Mouse (Mus musculus) MEL (cell line): ENCODE data around the gene Ptges3. TPM values are rescaled to one million over a fixed set of nuclear protein-coding genes. Genes with fewer than 3 reads are reported as not detected.
A peak's percentile ranks its signal among the peaks of the same experiment; 100 is the strongest.

ENCODE experiments used
- DNase-seq: peaks from one replicate; pipeline ENCODE4 v3.0.0; 2011; ENCODE audit warnings: low read depth, low spot score
- H3K27ac ChIP-seq: 2 replicates; pipeline ENCODE4 v1.5.1; 2012; ENCODE audit warnings: low read depth, mild to moderate bottlenecking, control low read depth, low read length, moderate library complexity; ENCODE audit not compliant: control insufficient read depth
- H3K27me3 ChIP-seq, 2 experiments: fragments of 150-350 bp in 1 of 2; sonication (generic) in 1 of 2; 2 replicates each; pipeline ENCODE4 v1.6.1; 2012; ENCODE audit warnings: low read length in 2 of 2, mild to moderate bottlenecking in 2 of 2, improper control_type of control experiment in 1 of 2, moderate library complexity in 1 of 2; ENCODE audit not compliant: insufficient read depth in 2 of 2, control insufficient read depth in 1 of 2
- H3K36me3 ChIP-seq, 2 experiments: 2 replicates each; pipeline ENCODE4 v1.6.1; 2012 to 2014; ENCODE audit warnings: low read length in 2 of 2, improper control_type of control experiment in 1 of 2, inconsistent platforms in 1 of 2, mild to moderate bottlenecking in 1 of 2; ENCODE audit not compliant: insufficient read depth in 2 of 2, control insufficient read depth in 1 of 2
- H3K4me1 ChIP-seq, 2 experiments: fragments of 150-350 bp in 1 of 2; sonication (generic) in 1 of 2; 2 replicates each; pipeline ENCODE4 v1.6.1; 2012; ENCODE audit warnings: low read length in 2 of 2, improper control_type of control experiment in 1 of 2, mild to moderate bottlenecking in 1 of 2; ENCODE audit not compliant: insufficient read depth in 2 of 2, control insufficient read depth in 1 of 2
- H3K4me3 ChIP-seq, 2 experiments: fragments of 150-350 bp in 1 of 2; sonication (generic) in 1 of 2; 2 replicates each; pipeline ENCODE4 v1.5.1; 2012; ENCODE audit warnings: low read depth in 2 of 2, low read length in 2 of 2, mild to moderate bottlenecking in 2 of 2, moderate library complexity in 2 of 2, control low read depth in 1 of 2, improper control_type of control experiment in 1 of 2; ENCODE audit not compliant: control insufficient read depth in 1 of 2, insufficient read depth in 1 of 2
- H3K79me2 ChIP-seq: 2 replicates; pipeline ENCODE4 v1.6.1; 2012; ENCODE audit warnings: mild to moderate bottlenecking, low read length, moderate library complexity; ENCODE audit not compliant: control insufficient read depth, poor library complexity, insufficient read depth
- H3K9ac ChIP-seq: 2 replicates; pipeline ENCODE4 v1.6.1; 2012; ENCODE audit warnings: low read depth, mild to moderate bottlenecking, control low read depth, low read length, moderate library complexity; ENCODE audit not compliant: control insufficient read depth, poor library complexity, severe bottlenecking
- H3K9me3 ChIP-seq: fragments of 150-350 bp; sonication (generic); replicated peaks from 2 replicates; pipeline ENCODE4 v1.6.1; 2012; ENCODE audit warnings: mild to moderate bottlenecking, low read length, improper control_type of control experiment, moderate library complexity; ENCODE audit not compliant: insufficient read depth
- BHLHE40 ChIP-seq: IDR thresholded peaks from 2 replicates; pipeline ENCODE4 v1.6.1; 2012; ENCODE audit warnings: low read depth, mild to moderate bottlenecking, inconsistent platforms, low read length, improper control_type of control experiment, borderline replicate concordance
- CHD1 ChIP-seq: IDR thresholded peaks from 2 replicates; pipeline ENCODE4 v1.6.1; 2012; ENCODE audit warnings: low read depth, mild to moderate bottlenecking, inconsistent platforms, low read length, improper control_type of control experiment
- CHD2 ChIP-seq: IDR thresholded peaks from 2 replicates; pipeline ENCODE4 v1.6.1; 2011; ENCODE audit warnings: low read length, improper control_type of control experiment
- CTCF ChIP-seq, 3 experiments: IDR thresholded peaks in 2 of 3; conservative IDR thresholded peaks in 1 of 3; 2 replicates each; pipeline ENCODE4 v1.5.1; 2011 to 2012; ENCODE audit warnings: low read length in 3 of 3, low read depth in 2 of 3, mild to moderate bottlenecking in 2 of 3, improper control_type of control experiment in 1 of 3, inconsistent platforms in 1 of 3, mixed read lengths in 1 of 3, moderate library complexity in 1 of 3; ENCODE audit not compliant: control insufficient read depth in 1 of 3, insufficient read depth in 1 of 3, poor library complexity in 1 of 3, severe bottlenecking in 1 of 3
- E2F4 ChIP-seq: IDR thresholded peaks from 2 replicates; pipeline ENCODE4 v1.6.1; 2011; ENCODE audit warnings: low read depth, low read length, improper control_type of control experiment, borderline replicate concordance
- ELF1 ChIP-seq: IDR thresholded peaks from 2 replicates; pipeline ENCODE4 v1.6.1; 2014; ENCODE audit warnings: low read depth, mild to moderate bottlenecking, inconsistent platforms, low read length, improper control_type of control experiment, moderate library complexity
- EP300 ChIP-seq, 2 experiments: IDR thresholded peaks; 2 replicates each; pipeline ENCODE4 v1.6.1; 2011; ENCODE audit warnings: improper control_type of control experiment in 2 of 2, low read length in 2 of 2, low read depth in 1 of 2, mild to moderate bottlenecking in 1 of 2
- ETS1 ChIP-seq: IDR thresholded peaks from 2 replicates; pipeline ENCODE4 v1.6.1; 2012; ENCODE audit warnings: low read depth, mild to moderate bottlenecking, inconsistent platforms, low read length, improper control_type of control experiment, moderate library complexity
- GABPA ChIP-seq: IDR thresholded peaks from 2 replicates; pipeline ENCODE4 v1.6.1; 2012; ENCODE audit warnings: low read depth, mild to moderate bottlenecking, inconsistent platforms, low read length, improper control_type of control experiment, moderate library complexity
- GATA1 ChIP-seq: IDR thresholded peaks from 2 replicates; pipeline ENCODE4 v1.6.1; 2011; ENCODE audit warnings: low read depth, low read length, improper control_type of control experiment
- JUND ChIP-seq: IDR thresholded peaks from 2 replicates; pipeline ENCODE4 v1.6.1; 2011; ENCODE audit warnings: low read depth, mild to moderate bottlenecking, improper control_type of control experiment, low read length
- KAT2A ChIP-seq: conservative IDR thresholded peaks from 2 replicates; pipeline ENCODE4 v1.6.1; 2012; ENCODE audit warnings: low read depth, low read length, improper control_type of control experiment, inconsistent platforms
- MAFK ChIP-seq: IDR thresholded peaks from 2 replicates; pipeline ENCODE4 v1.6.1; 2011; ENCODE audit warnings: low read depth, mild to moderate bottlenecking, low read length, improper control_type of control experiment, borderline replicate concordance
- MAX ChIP-seq: IDR thresholded peaks from 2 replicates; pipeline ENCODE4 v1.6.1; 2011; ENCODE audit warnings: low read length, improper control_type of control experiment
- MAZ ChIP-seq: IDR thresholded peaks from 2 replicates; pipeline ENCODE4 v1.6.1; 2012; ENCODE audit warnings: low read depth, mild to moderate bottlenecking, inconsistent platforms, low read length, improper control_type of control experiment
- MEF2A ChIP-seq: IDR thresholded peaks from 2 replicates; pipeline ENCODE4 v1.6.1; 2014; ENCODE audit warnings: low read depth, mild to moderate bottlenecking, inconsistent platforms, low read length, improper control_type of control experiment; ENCODE audit not compliant: poor library complexity, insufficient replicate concordance, severe bottlenecking; ENCODE audit errors: extremely low read depth
- MXI1 ChIP-seq: IDR thresholded peaks from 2 replicates; pipeline ENCODE4 v1.6.1; 2011; ENCODE audit warnings: mild to moderate bottlenecking, low read depth, low read length, improper control_type of control experiment
- MYB ChIP-seq: IDR thresholded peaks from 2 replicates; pipeline ENCODE4 v1.6.1; 2011; ENCODE audit warnings: mild to moderate bottlenecking, low read depth, low read length, improper control_type of control experiment
- NRF1 ChIP-seq: IDR thresholded peaks from 2 replicates; pipeline ENCODE4 v1.6.1; 2014; ENCODE audit warnings: low read depth, mild to moderate bottlenecking, inconsistent platforms, low read length, improper control_type of control experiment, moderate library complexity; ENCODE audit not compliant: poor library complexity, insufficient read depth, severe bottlenecking
- POLR2A ChIP-seq, 2 experiments: IDR thresholded peaks; 2 replicates each; pipeline ENCODE4 v1.6.1; 2011 to 2012; ENCODE audit warnings: low read length in 2 of 2, mild to moderate bottlenecking in 2 of 2, control low read depth in 1 of 2, improper control_type of control experiment in 1 of 2, low read depth in 1 of 2, moderate library complexity in 1 of 2; ENCODE audit not compliant: control insufficient read depth in 1 of 2, insufficient read depth in 1 of 2, poor library complexity in 1 of 2
- POLR2AphosphoS2 ChIP-seq: IDR thresholded peaks from 2 replicates; pipeline ENCODE4 v1.6.1; 2011; ENCODE audit warnings: low read length, improper control_type of control experiment
- POLR2AphosphoS5 ChIP-seq: IDR thresholded peaks from 2 replicates; pipeline ENCODE4 v1.6.1; 2012; ENCODE audit warnings: low read depth, borderline replicate concordance, mild to moderate bottlenecking, inconsistent platforms, low read length, moderate library complexity, mixed read lengths
- RAD21 ChIP-seq: IDR thresholded peaks from 2 replicates; pipeline ENCODE4 v1.6.1; 2011; ENCODE audit warnings: mild to moderate bottlenecking, low read depth, low read length, improper control_type of control experiment
- RCOR1 ChIP-seq: IDR thresholded peaks from 2 replicates; pipeline ENCODE4 v1.6.1; 2012; ENCODE audit warnings: low read depth, mild to moderate bottlenecking, inconsistent platforms, low read length, improper control_type of control experiment
- SIN3A ChIP-seq: IDR thresholded peaks from 2 replicates; pipeline ENCODE4 v1.6.1; 2012; ENCODE audit warnings: low read length, improper control_type of control experiment, inconsistent platforms
- TAL1 ChIP-seq: IDR thresholded peaks from 2 replicates; pipeline ENCODE4 v1.6.1; 2012; ENCODE audit warnings: mild to moderate bottlenecking, inconsistent platforms, low read length, moderate library complexity, mixed read lengths
- TBP ChIP-seq: IDR thresholded peaks from 2 replicates; pipeline ENCODE4 v1.8.0; 2011; ENCODE audit warnings: low read depth, low read length, improper control_type of control experiment
- TCF12 ChIP-seq: IDR thresholded peaks from 2 replicates; pipeline ENCODE4 v1.6.1; 2014; ENCODE audit warnings: low read depth, mild to moderate bottlenecking, inconsistent platforms, low read length, improper control_type of control experiment, moderate library complexity
- UBTF ChIP-seq: IDR thresholded peaks from 2 replicates; pipeline ENCODE4 v1.6.1; 2012; ENCODE audit warnings: low read depth, mild to moderate bottlenecking, inconsistent platforms, low read length, improper control_type of control experiment, moderate library complexity, borderline replicate concordance; ENCODE audit not compliant: insufficient read depth
- ZKSCAN1 ChIP-seq: IDR thresholded peaks from 2 replicates; pipeline ENCODE4 v1.6.1; 2012; ENCODE audit warnings: low read depth, mild to moderate bottlenecking, inconsistent platforms, low read length, improper control_type of control experiment, moderate library complexity
- ZMIZ1 ChIP-seq: IDR thresholded peaks from 2 replicates; pipeline ENCODE4 v1.6.1; 2012; ENCODE audit warnings: low read depth, mild to moderate bottlenecking, inconsistent platforms, low read length, improper control_type of control experiment, moderate library complexity
- ZNF384 ChIP-seq: IDR thresholded peaks from 2 replicates; pipeline ENCODE4 v1.6.1; 2012; ENCODE audit warnings: low read depth, mild to moderate bottlenecking, inconsistent platforms, low read length, improper control_type of control experiment
- polyA plus RNA-seq, 2 experiments: library from polyadenylated mRNA; stranded (reverse) in 1 of 2; unstranded in 1 of 2; fragments of >175 nt in 1 of 2; fragments of >200 nt in 1 of 2; gene quantifications; 2 replicates each; pipeline versions ENCODE4 v1.2.1 to v1.2.4; 2012; ENCODE audit warnings: low replicate concordance in 2 of 2, low read depth in 1 of 2; ENCODE audit not compliant: insufficient read length in 2 of 2, insufficient read depth in 1 of 2, missing spikeins in 1 of 2
- total RNA-seq: library from RNA; depleted of rRNA; stranded (reverse); fragments of 300-350 nt; gene quantifications from 2 replicates; pipeline ENCODE4 v1.2.3, GENCODE M21; 2012

The Ptges3 gene
- total and polyA plus RNA-seq, 3 experiments, result 216 to 627 (median 233) TPM

GRCm38 (mm10) chr10:128069201-128069600 is 10.4 kb downstream of the Ptges3 start:
- Histone ChIP-seq H3K4me1 (peaks cover 14 to 15% of the 10 kb centered on the region in 2 experiments), H3K36me3 (peaks cover 49 to 50% of the 10 kb centered on the region in 2 experiments), H3K27ac (no peak overlapping the region; the same call in 1 of the 2 replicates), H3K4me3 (no peak overlapping the region)
- TF ChIP-seq GABPA (peak; percentile 80), MAZ (no peak), JUND (no peak), POLR2AphosphoS2 (no peak), ZMIZ1 (no peak), TCF12 (0 out of 2 replicates have a peak, but pooled peaks have one; percentile 19), CTCF (IDR thresholded peaks at IDR 0.05 in 2 of 3, conservative IDR thresholded peaks at IDR 0.05 in 1 of 3; ENCODE audit: control insufficient read depth in 1 of 3, insufficient read depth in 1 of 3, low read depth in 2 of 3, low read length in 3 of 3, poor library complexity in 1 of 3, severe bottlenecking in 1 of 3) (no peak), ELF1 (no peak), POLR2AphosphoS5 (no peak), ETS1 (peak; percentile 89), CHD1 (no peak), ZKSCAN1 (no peak), EP300 (IDR thresholded peaks at IDR 0.05; ENCODE audit: low read depth in 1 of 2, low read length in 2 of 2) (peak; percentile 48 to 59; a peak in 3 of 4 replicates), CHD2 (no peak), SIN3A (peak; percentile 77), TAL1 (no peak), MAX (no peak), TBP (no peak), MXI1 (peak; percentile 80), MYB (no peak), RAD21 (no peak), RCOR1 (peak; percentile 50), E2F4 (no peak), KAT2A (no peak), MAFK (peak; percentile 81; the same call in 1 of the 2 replicates), POLR2A (IDR thresholded peaks at IDR 0.05; ENCODE audit: control insufficient read depth in 1 of 2, insufficient read depth in 1 of 2, low read depth in 1 of 2, low read length in 2 of 2, poor library complexity in 1 of 2) (no peak), GATA1 (peak; percentile 48; the same call in 1 of the 2 replicates), NRF1 (no peak), ZNF384 (peak; percentile 13; the same call in 1 of the 2 replicates), BHLHE40 (no peak), UBTF (no peak), MEF2A (no peak)
- TF ChIP-seq, all 39 proteins: peak for 10
- peak; percentile 75 for DNase-seq
- no peak overlapping the region for H3K9ac ChIP-seq
- peaks cover 57% of the 10 kb centered on the region for H3K79me2 ChIP-seq
- H3K27me3 ChIP-seq, result no peaks in the 10 kb centered on the region
- H3K9me3 ChIP-seq, result no peaks in the 10 kb centered on the region
